Mouse (Mus musculus) midbrain, postnatal 0 days (tissue): ENCODE data around the gene Mfng. TPM values are rescaled to one million over a fixed set of nuclear protein-coding genes. Genes with fewer than 3 reads are reported as not detected.

ENCODE experiments used
- ATAC-seq: fragments of 200-750 bp; cut with Nextera tagmentation; 2 replicates; pipeline ENCODE4 v1.8.0; 2017; ENCODE audit warnings: moderate number of reproducible peaks, mild to moderate bottlenecking, moderate TSS enrichment, moderate library complexity; ENCODE audit not compliant: low FRiP score
- DNase-seq: peaks from one replicate; pipeline ENCODE4 v3.0.0-alpha.2; 2015; ENCODE audit warnings: low spot score
- H3K27ac ChIP-seq: fragments of 300-500 bp; sonication (generic); 2 replicates; pipeline ENCODE4 v1.5.1; 2014; ENCODE audit warnings: low read depth, mild to moderate bottlenecking, low read length, mixed read lengths
- H3K27me3 ChIP-seq: fragments of 300-500 bp; sonication (generic); 2 replicates; pipeline ENCODE4 v1.6.1; 2014; ENCODE audit warnings: low read length, control low read depth, mixed read lengths; ENCODE audit not compliant: insufficient read depth
- H3K36me3 ChIP-seq: fragments of 300-500 bp; sonication (generic); 2 replicates; pipeline ENCODE4 v1.6.1; 2014; ENCODE audit warnings: low read length, control low read depth, mixed read lengths; ENCODE audit not compliant: insufficient read depth
- H3K4me1 ChIP-seq: fragments of 300-500 bp; sonication (generic); 2 replicates; pipeline ENCODE4 v1.6.1; 2014; ENCODE audit warnings: mild to moderate bottlenecking, control low read depth, antibody characterized with exemption, low read length, mixed read lengths; ENCODE audit not compliant: insufficient read depth
- H3K4me2 ChIP-seq: fragments of 300-500 bp; sonication (generic); 2 replicates; pipeline ENCODE4 v1.6.1; 2014; ENCODE audit warnings: low read depth, mild to moderate bottlenecking, low read length, mixed read lengths; ENCODE audit not compliant: poor library complexity, severe bottlenecking
- H3K4me3 ChIP-seq: fragments of 300-500 bp; sonication (generic); 2 replicates; pipeline ENCODE4 v1.5.1; 2014; ENCODE audit warnings: low read depth, mild to moderate bottlenecking, low read length, moderate library complexity
- H3K9ac ChIP-seq: fragments of 300-500 bp; sonication (generic); replicated peaks from 2 replicates; pipeline ENCODE4 v1.6.1; 2014; ENCODE audit warnings: mild to moderate bottlenecking, low read length, moderate library complexity, mixed read lengths; ENCODE audit not compliant: poor library complexity, severe bottlenecking
- H3K9me3 ChIP-seq: fragments of 300-500 bp; sonication (generic); 2 replicates; pipeline ENCODE4 v1.6.1; 2016; ENCODE audit warnings: low read length, control low read depth
- CTCF ChIP-seq: IDR thresholded peaks from 2 replicates; pipeline ENCODE4 v1.5.1; 2016; ENCODE audit warnings: antibody characterized with exemption, mild to moderate bottlenecking
- WGBS: fragments of 180-500 bp; shearing (Covaris S2); extraction: QIAGEN DNeasy Blood & Tissue Kit; methylation state at CpG from one replicate; pipeline ENCODE4 v1.1.7; 2014; 5-methylcytosine and 5-hydroxymethylcytosine counted together
- polyA plus RNA-seq: library from polyadenylated mRNA; unstranded; fragments of >200 nt; fragmentation: Nextera tagmentation; extraction: Ambion mirVana; gene quantifications from 2 replicates; pipeline ENCODE4 v1.2.1, GENCODE M21; 2015
- total RNA-seq: library from RNA; depleted of rRNA; stranded (reverse); fragments of >200 nt; gene quantifications from 2 replicates; pipeline ENCODE4 v1.2.3, GENCODE M21; 2014

Gene Mfng
- total and polyA plus RNA-seq, 2 experiments from 2014 or later = 4.6 to 8.1 TPM

- Histone ChIP-seq H3K4me1 (peaks cover 6% of the 10 kb centered on the region; the same call in 1 of the 2 replicates), H3K4me2 (no peak overlapping the region), H3K27me3 (no peaks in the 10 kb centered on the region), H3K36me3 (no peaks in the 10 kb centered on the region), H3K9ac (no peak overlapping the region; the same call in 1 of the 2 replicates), H3K27ac (no peak overlapping the region), H3K9me3 (no peaks in the 10 kb centered on the region), H3K4me3 (no peak overlapping the region)
- WGBS = 38% methylated on average over 7 of the region's 7 CpGs
- peak; percentile 77 for DNase-seq
- ATAC-seq = peak; percentile 34; the same call in 1 of the 2 replicates
- no peak for TF ChIP-seq CTCF
Measured at GRCm38 (mm10) chr15:78736681-78737100, 36.6 kb downstream of the Mfng start.

DNA sequence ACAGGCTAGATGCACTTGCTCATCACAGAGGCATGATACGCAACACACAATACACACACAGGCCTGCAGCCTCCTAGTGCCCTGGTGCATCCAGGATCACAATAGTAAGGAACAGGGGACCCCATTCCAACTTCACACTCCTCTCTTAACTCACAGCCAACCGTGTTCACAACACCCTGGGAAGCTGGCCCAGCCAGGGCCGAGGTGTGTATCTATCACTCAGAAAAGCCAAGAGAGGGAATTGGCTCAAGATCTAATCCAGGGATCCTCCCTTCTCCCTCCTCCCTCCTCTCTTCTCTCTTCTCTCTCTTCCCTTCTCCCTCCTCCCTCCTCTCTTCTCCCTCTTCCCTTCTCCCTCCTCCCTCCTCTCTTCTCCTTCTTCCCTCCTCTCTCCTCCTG, 37.1 kb downstream of the Mfng start:
- H3K4me1 ChIP-seq = peaks cover 6% of the 10 kb centered on the region; the same call in 1 of the 2 replicates
- WGBS = 43% methylated on average over 3 of the region's 3 CpGs
- peak overlapping the region; percentile 26; the same call in 1 of the 2 replicates for H3K27ac ChIP-seq
- ATAC-seq (no peak), DNase-seq (peak; percentile 42)
- no peak for TF ChIP-seq CTCF
- H3K9ac ChIP-seq = no peak overlapping the region
- no peaks in the 10 kb centered on the region for H3K36me3 ChIP-seq
- no peak overlapping the region for H3K4me2 ChIP-seq
- no peaks in the 10 kb centered on the region for H3K27me3 ChIP-seq
- H3K9me3 ChIP-seq = no peaks in the 10 kb centered on the region
- H3K4me3 ChIP-seq = no peak overlapping the region

DNA sequence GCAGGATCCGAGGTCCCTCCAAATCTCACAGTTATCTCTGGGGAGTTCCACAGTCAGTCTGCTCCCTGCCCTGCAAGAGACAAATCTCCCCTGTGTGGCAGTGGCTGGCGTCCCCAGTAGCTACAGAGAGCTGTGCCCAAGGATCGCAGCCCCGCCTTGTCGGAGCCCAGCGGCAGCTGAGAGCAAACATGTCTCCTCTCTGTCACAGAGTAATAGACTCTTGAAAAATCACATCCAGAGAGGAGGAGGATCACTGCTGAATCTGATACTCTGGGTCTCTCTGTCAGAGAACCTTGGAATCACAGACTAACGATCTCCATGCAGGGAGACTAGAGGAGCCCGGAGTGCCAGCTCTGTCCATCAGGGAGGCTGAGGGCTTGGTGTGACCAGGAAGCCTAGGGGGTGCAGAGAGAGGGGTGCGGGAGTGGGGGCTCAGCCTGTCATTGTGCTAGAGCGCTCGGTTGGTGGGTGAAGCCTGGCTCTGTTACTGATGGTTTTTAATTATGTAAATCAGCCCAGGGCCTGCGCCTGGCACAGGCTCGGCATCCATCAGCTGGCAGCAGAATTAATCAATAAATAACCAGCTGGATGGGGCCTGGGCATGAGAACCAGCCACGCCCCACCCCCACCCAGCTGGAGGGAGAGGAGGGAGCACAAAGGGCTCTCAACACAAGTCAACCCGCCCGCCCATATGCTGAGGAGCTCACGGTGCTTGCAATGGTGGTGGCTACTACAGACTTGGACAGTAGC, 37.7 kb downstream of the Mfng start:
- TF ChIP-seq CTCF = no peak
- DNase-seq (peak; percentile 87), ATAC-seq (peak; percentile 71)
- Histone ChIP-seq H3K9ac (no peak overlapping the region; the same call in 1 of the 2 replicates), H3K4me1 (peaks cover 6% of the 10 kb centered on the region; the same call in 1 of the 2 replicates), H3K27ac (peak overlapping the region; percentile 26), H3K27me3 (no peaks in the 10 kb centered on the region), H3K4me2 (no peak overlapping the region), H3K9me3 (no peaks in the 10 kb centered on the region), H3K4me3 (no peak overlapping the region), H3K36me3 (no peaks in the 10 kb centered on the region)
- 19% methylated on average over 17 of the region's 17 CpGs for WGBS

DNA sequence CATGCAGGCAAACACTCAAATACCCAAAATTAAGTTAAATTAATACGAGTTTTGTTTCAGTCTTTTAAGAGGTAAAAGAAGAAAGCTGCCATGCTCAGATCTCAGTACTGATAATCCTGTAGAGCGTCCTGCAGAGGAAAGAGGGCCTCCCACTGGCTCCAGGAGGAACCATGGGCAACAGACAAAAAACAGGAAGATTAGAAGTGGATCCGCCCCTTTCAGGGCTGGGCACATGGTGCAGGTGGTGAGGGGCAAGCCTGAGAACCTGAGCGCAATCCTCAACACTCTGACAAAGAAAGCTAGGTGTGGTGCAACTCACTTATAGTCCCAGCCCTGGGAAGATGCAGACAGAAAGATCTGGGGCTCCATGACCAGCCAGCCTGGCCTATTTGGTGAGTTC, 41.4 kb downstream of the Mfng start:
- no peak for TF ChIP-seq CTCF

DNA sequence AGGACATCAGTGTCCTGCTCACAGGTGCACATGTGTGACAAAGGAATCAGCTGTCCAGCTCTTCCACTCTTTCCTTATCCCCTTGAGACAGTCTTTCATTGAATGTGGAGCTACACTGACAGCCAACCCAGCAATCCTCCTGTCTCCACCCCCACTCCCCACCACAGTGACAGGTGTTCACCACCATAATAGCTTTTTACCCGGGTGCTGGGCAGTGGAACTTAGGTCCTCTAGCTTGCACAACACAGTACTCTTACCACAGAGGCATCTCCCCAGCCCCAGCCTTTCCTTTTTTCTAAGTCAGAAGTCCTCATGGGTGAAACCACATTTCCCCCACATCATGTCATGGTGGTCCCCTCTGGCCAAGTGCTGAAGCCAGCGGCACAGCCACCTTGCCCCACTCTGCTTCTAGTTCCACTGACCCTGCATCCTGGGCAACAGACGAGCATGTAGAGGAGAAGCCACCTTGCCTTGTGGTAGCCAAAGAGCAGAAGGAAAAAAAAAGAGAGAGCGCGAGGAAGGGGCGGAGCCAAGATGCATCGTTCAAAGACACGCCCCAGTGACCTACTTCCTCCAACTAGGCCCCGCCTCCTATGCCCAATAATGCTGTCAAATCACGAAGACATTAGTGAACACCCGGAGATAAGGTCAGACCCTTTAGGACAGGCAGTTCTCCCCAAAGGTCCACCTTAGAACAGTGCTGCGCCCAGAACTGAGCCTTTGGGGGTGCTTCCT, 42.8 kb downstream of the Mfng start:
- H3K27ac ChIP-seq = no peak overlapping the region
- TF ChIP-seq CTCF = no peak
- no peak overlapping the region for H3K4me3 ChIP-seq
- ATAC-seq (no peak), DNase-seq (no peak)
- WGBS = 83% methylated on average over 12 of the region's 12 CpGs
- H3K9ac ChIP-seq = no peak overlapping the region
- no peaks in the 10 kb centered on the region for H3K9me3 ChIP-seq
- H3K36me3 ChIP-seq = no peaks in the 10 kb centered on the region
- no peaks in the 10 kb centered on the region for H3K27me3 ChIP-seq
- no peaks in the 10 kb centered on the region for H3K4me1 ChIP-seq
- no peak overlapping the region for H3K4me2 ChIP-seq

More for the DNA sequence above, 41.4 kb downstream of the Mfng start:
- Histone ChIP-seq H3K36me3 (no peaks in the 10 kb centered on the region), H3K4me3 (no peak overlapping the region), H3K9ac (no peak overlapping the region), H3K4me2 (no peak overlapping the region), H3K9me3 (no peaks in the 10 kb centered on the region), H3K27me3 (no peaks in the 10 kb centered on the region), H3K27ac (no peak overlapping the region), H3K4me1 (peaks cover 6% of the 10 kb centered on the region; the same call in 1 of the 2 replicates)
- DNase-seq (no peak), ATAC-seq (no peak)
- WGBS = 50% methylated on average over 4 of the region's 4 CpGs

- no peak overlapping the region for H3K4me3 ChIP-seq
- no peaks in the 10 kb centered on the region for H3K27me3 ChIP-seq
- no peak overlapping the region for H3K4me2 ChIP-seq
- TF ChIP-seq CTCF = no peak
- no peaks in the 10 kb centered on the region for H3K4me1 ChIP-seq
- H3K9me3 ChIP-seq = no peaks in the 10 kb centered on the region
- 56% methylated on average over 7 of the region's 7 CpGs for WGBS
- H3K9ac ChIP-seq = no peak overlapping the region
- no peak overlapping the region for H3K27ac ChIP-seq
- H3K36me3 ChIP-seq = no peaks in the 10 kb centered on the region
- DNase-seq (no peak), ATAC-seq (no peak)
Measured at GRCm38 (mm10) chr15:78726697-78727096, 46.6 kb downstream of the Mfng start.
